Mouse (Mus musculus): ENCODE measurements at regions not wholly inside any gene's neighbourhood (a gene's known extent, or its start where the extent isn't known, plus 50 kb on each side); places are given as distances from the start of the nearest gene placed in this dataset.

GRCm38 (mm10) chrX:12251853-12252679 lies 91.9 kb upstream of the Bcor start:
- no peak overlapping the region; the same call in 1 of the 2 replicates for H3K9ac ChIP-seq (ENCODE audit: low read length)
- peak; percentile 80 for DNase-seq (ENCODE audit: low spot score)
- H3K27ac ChIP-seq (ENCODE audit: low read depth, low read length): no peak overlapping the region

GRCm38 (mm10) chrX:12252680-12253021 lies 92.5 kb upstream of the Bcor start:
- Histone ChIP-seq H3K9me3 (ENCODE audit: control insufficient read depth, low read length) (no peaks in the 10 kb centered on the region), H3K27ac (ENCODE audit: low read depth, low read length) (no peak overlapping the region), H3K4me2 (ENCODE audit: low read depth, low read length, severe bottlenecking) (peak overlapping the region; percentile 52), H3K27me3 (ENCODE audit: control insufficient read depth, insufficient read depth, low read length) (no peaks in the 10 kb centered on the region), H3K4me3 (ENCODE audit: low read depth, low read length) (peak overlapping the region; percentile 21; the same call in 1 of the 2 replicates), H3K36me3 (ENCODE audit: control insufficient read depth, insufficient read depth, low read length) (no peaks in the 10 kb centered on the region), H3K4me1 (replicated peaks; ENCODE audit: control insufficient read depth, insufficient read depth, low read length) (no peaks in the 10 kb centered on the region), H3K9ac (ENCODE audit: low read length) (peak overlapping the region; percentile 8; the same call in 1 of the 2 replicates)
- no peak for ATAC-seq (replicated peaks; ENCODE audit: low FRiP score)
- WGBS: 8% methylated on average over 14 of the region's 16 CpGs
- DNase-seq (ENCODE audit: low spot score): no peak

More at GRCm38 (mm10) chrX:12251853-12252679, 91.9 kb upstream of the Bcor start:
- Histone ChIP-seq H3K27me3 (ENCODE audit: control insufficient read depth, insufficient read depth, low read length) (no peaks in the 10 kb centered on the region), H3K4me2 (ENCODE audit: low read depth, low read length, severe bottlenecking) (peak overlapping the region; percentile 52), H3K9me3 (ENCODE audit: control insufficient read depth, low read length) (no peaks in the 10 kb centered on the region), H3K4me1 (replicated peaks; ENCODE audit: control insufficient read depth, insufficient read depth, low read length) (no peaks in the 10 kb centered on the region), H3K36me3 (ENCODE audit: control insufficient read depth, insufficient read depth, low read length) (no peaks in the 10 kb centered on the region), H3K4me3 (ENCODE audit: low read depth, low read length) (peak overlapping the region; percentile 21; the same call in 1 of the 2 replicates)
- WGBS: 18% methylated on average over 32 of the region's 32 CpGs
- ATAC-seq (replicated peaks; ENCODE audit: low FRiP score): peak; percentile 73; the same call in 1 of the 2 replicates

- no peaks in the 10 kb centered on the region for H3K27me3 ChIP-seq (ENCODE audit: control insufficient read depth, insufficient read depth, low read length)
- H3K4me2 ChIP-seq (ENCODE audit: low read depth, low read length, severe bottlenecking): no peak overlapping the region
These were observed 96.6 kb upstream of the Bcor start for GRCm38 (mm10) chrX:12256758-12257157.

GRCm38 (mm10) chrX:12263834-12264233 lies 103.7 kb upstream of the Bcor start:
- H3K27me3 ChIP-seq (ENCODE audit: control insufficient read depth, insufficient read depth, low read length): no peaks in the 10 kb centered on the region
- H3K4me2 ChIP-seq (ENCODE audit: low read depth, low read length, severe bottlenecking): no peak overlapping the region
- H3K36me3 ChIP-seq (ENCODE audit: control insufficient read depth, insufficient read depth, low read length): no peaks in the 10 kb centered on the region
- H3K4me1 ChIP-seq (replicated peaks; ENCODE audit: control insufficient read depth, insufficient read depth, low read length): no peaks in the 10 kb centered on the region
- WGBS: 83% methylated on average over 6 of the region's 6 CpGs
- H3K27ac ChIP-seq (ENCODE audit: low read depth, low read length): no peak overlapping the region
- no peak overlapping the region for H3K9ac ChIP-seq (ENCODE audit: low read length)
- no peaks in the 10 kb centered on the region for H3K9me3 ChIP-seq (ENCODE audit: control insufficient read depth, low read length)
- ATAC-seq (replicated peaks; ENCODE audit: low FRiP score): no peak
- no peak overlapping the region for H3K4me3 ChIP-seq (ENCODE audit: low read depth, low read length)
- no peak for DNase-seq (ENCODE audit: low spot score)

More at GRCm38 (mm10) chrX:12256758-12257157, 96.6 kb upstream of the Bcor start:
- Histone ChIP-seq H3K9me3 (ENCODE audit: control insufficient read depth, low read length) (no peaks in the 10 kb centered on the region), H3K9ac (ENCODE audit: low read length) (no peak overlapping the region), H3K4me3 (ENCODE audit: low read depth, low read length) (no peak overlapping the region), H3K4me1 (replicated peaks; ENCODE audit: control insufficient read depth, insufficient read depth, low read length) (no peaks in the 10 kb centered on the region), H3K27ac (ENCODE audit: low read depth, low read length) (no peak overlapping the region), H3K36me3 (ENCODE audit: control insufficient read depth, insufficient read depth, low read length) (no peaks in the 10 kb centered on the region)
- ATAC-seq (replicated peaks; ENCODE audit: low FRiP score): no peak
- no peak for DNase-seq (ENCODE audit: low spot score)
- WGBS: 76% methylated on average over 8 of the region's 8 CpGs

- Histone ChIP-seq H3K4me1 (replicated peaks; ENCODE audit: control insufficient read depth, insufficient read depth, low read length) (no peaks in the 10 kb centered on the region), H3K27ac (ENCODE audit: low read depth, low read length) (no peak overlapping the region), H3K9ac (ENCODE audit: low read length) (no peak overlapping the region), H3K9me3 (ENCODE audit: control insufficient read depth, low read length) (no peaks in the 10 kb centered on the region), H3K4me3 (ENCODE audit: low read depth, low read length) (no peak overlapping the region), H3K36me3 (ENCODE audit: control insufficient read depth, insufficient read depth, low read length) (no peaks in the 10 kb centered on the region), H3K27me3 (ENCODE audit: control insufficient read depth, insufficient read depth, low read length) (peaks cover 11% of the 10 kb centered on the region), H3K4me2 (ENCODE audit: low read depth, low read length, severe bottlenecking) (no peak overlapping the region)
- WGBS: 75% methylated on average over 4 of the region's 4 CpGs
- ATAC-seq (replicated peaks; ENCODE audit: low FRiP score) (no peak), DNase-seq (ENCODE audit: low spot score) (no peak)
These were observed 124.6 kb upstream of the Bcor start for GRCm38 (mm10) chrX:12284741-12285140.

GRCm38 (mm10) chrX:12285141-12285540 lies 125.0 kb upstream of the Bcor start:
- no peaks in the 10 kb centered on the region for H3K36me3 ChIP-seq (ENCODE audit: control insufficient read depth, insufficient read depth, low read length)
- H3K27ac ChIP-seq (ENCODE audit: low read depth, low read length): no peak overlapping the region
- H3K4me1 ChIP-seq (replicated peaks; ENCODE audit: control insufficient read depth, insufficient read depth, low read length): no peaks in the 10 kb centered on the region
- H3K27me3 ChIP-seq (ENCODE audit: control insufficient read depth, insufficient read depth, low read length): peaks cover 11% of the 10 kb centered on the region
- no peak for DNase-seq (ENCODE audit: low spot score)
- H3K9ac ChIP-seq (ENCODE audit: low read length): no peak overlapping the region
- ATAC-seq (replicated peaks; ENCODE audit: low FRiP score): no peak
- no peaks in the 10 kb centered on the region for H3K9me3 ChIP-seq (ENCODE audit: control insufficient read depth, low read length)
- no peak overlapping the region for H3K4me3 ChIP-seq (ENCODE audit: low read depth, low read length)
- 43% methylated on average over 5 of the region's 5 CpGs for WGBS
- no peak overlapping the region for H3K4me2 ChIP-seq (ENCODE audit: low read depth, low read length, severe bottlenecking)

- H3K27me3 ChIP-seq (ENCODE audit: control insufficient read depth, insufficient read depth, low read length): peaks cover 11% of the 10 kb centered on the region
These were observed 126.1 kb upstream of the Bcor start for GRCm38 (mm10) chrX:12285976-12286909.

GRCm38 (mm10) chrX:12286910-12287522 lies 126.9 kb upstream of the Bcor start:
- Histone ChIP-seq H3K9me3 (ENCODE audit: control insufficient read depth, low read length) (no peaks in the 10 kb centered on the region), H3K36me3 (ENCODE audit: control insufficient read depth, insufficient read depth, low read length) (no peaks in the 10 kb centered on the region), H3K27me3 (ENCODE audit: control insufficient read depth, insufficient read depth, low read length) (peaks cover 11% of the 10 kb centered on the region), H3K4me3 (ENCODE audit: low read depth, low read length) (no peak overlapping the region), H3K9ac (ENCODE audit: low read length) (no peak overlapping the region), H3K4me1 (replicated peaks; ENCODE audit: control insufficient read depth, insufficient read depth, low read length) (no peaks in the 10 kb centered on the region), H3K27ac (ENCODE audit: low read depth, low read length) (no peak overlapping the region), H3K4me2 (ENCODE audit: low read depth, low read length, severe bottlenecking) (no peak overlapping the region)
- 18% methylated on average over 18 of the region's 18 CpGs for WGBS
- no peak for ATAC-seq (replicated peaks; ENCODE audit: low FRiP score)
- DNase-seq (ENCODE audit: low spot score): no peak

More at GRCm38 (mm10) chrX:12285976-12286909, 126.1 kb upstream of the Bcor start:
- 19% methylated on average over 24 of the region's 24 CpGs for WGBS
- H3K4me3 ChIP-seq (ENCODE audit: low read depth, low read length): no peak overlapping the region
- ATAC-seq (replicated peaks; ENCODE audit: low FRiP score) (no peak), DNase-seq (ENCODE audit: low spot score) (no peak)
- H3K9ac ChIP-seq (ENCODE audit: low read length): no peak overlapping the region
- no peak overlapping the region for H3K4me2 ChIP-seq (ENCODE audit: low read depth, low read length, severe bottlenecking)
- no peaks in the 10 kb centered on the region for H3K9me3 ChIP-seq (ENCODE audit: control insufficient read depth, low read length)
- H3K4me1 ChIP-seq (replicated peaks; ENCODE audit: control insufficient read depth, insufficient read depth, low read length): no peaks in the 10 kb centered on the region
- H3K36me3 ChIP-seq (ENCODE audit: control insufficient read depth, insufficient read depth, low read length): no peaks in the 10 kb centered on the region
- no peak overlapping the region for H3K27ac ChIP-seq (ENCODE audit: low read depth, low read length)

Data from forebrain, embryonic 11.5 days (tissue).